Mouse (Mus musculus) kidney, embryonic 16.5 days (tissue): ENCODE measurements around the gene Harbi1. TPM values are rescaled to one million over a fixed set of nuclear protein-coding genes. Genes with fewer than 3 reads are reported as not detected.

Source experiments
- ATAC-seq: fragments of 200-750 bp; cut with Nextera tagmentation; 2 replicates; pipeline ENCODE4 v1.8.0; 2017; ENCODE audit warnings: moderate TSS enrichment; ENCODE audit not compliant: low FRiP score, low TSS enrichment
- H3K27ac ChIP-seq: fragments of 300-500 bp; sonication (generic); 2 replicates; pipeline ENCODE4 v1.5.1; 2014; ENCODE audit warnings: low read length
- H3K27me3 ChIP-seq: fragments of 300-500 bp; sonication (generic); 2 replicates; pipeline ENCODE4 v1.6.1; 2014; ENCODE audit warnings: low read length, control low read depth, mixed read lengths; ENCODE audit not compliant: insufficient read depth
- H3K36me3 ChIP-seq: fragments of 300-500 bp; sonication (generic); 2 replicates; pipeline ENCODE4 v1.6.1; 2014; ENCODE audit warnings: low read length, control low read depth, mixed read lengths; ENCODE audit not compliant: insufficient read depth
- H3K4me1 ChIP-seq: fragments of 300-500 bp; sonication (generic); 2 replicates; pipeline ENCODE4 v1.6.1; 2014; ENCODE audit warnings: low read length, control low read depth, mixed read lengths; ENCODE audit not compliant: insufficient read depth
- H3K4me2 ChIP-seq: fragments of 300-500 bp; sonication (generic); replicated peaks from 2 replicates; pipeline ENCODE4 v1.6.1; 2014; ENCODE audit warnings: low read depth, low read length
- H3K4me3 ChIP-seq: fragments of 300-500 bp; sonication (generic); 2 replicates; pipeline ENCODE4 v1.5.1; 2014; ENCODE audit warnings: mild to moderate bottlenecking, low read length
- H3K9ac ChIP-seq: fragments of 300-500 bp; sonication (generic); replicated peaks from 2 replicates; pipeline ENCODE4 v1.6.1; 2014; ENCODE audit warnings: low read length
- H3K9me3 ChIP-seq: fragments of 300-500 bp; sonication (generic); 2 replicates; pipeline ENCODE4 v1.6.1; 2016; ENCODE audit warnings: low read length, control low read depth
- WGBS: fragments of 180-500 bp; shearing (Covaris S2); extraction: QIAGEN DNeasy Blood & Tissue Kit; methylation state at CpG from one replicate; pipeline ENCODE4 v1.1.7; 2014; 5-methylcytosine and 5-hydroxymethylcytosine counted together
- polyA plus RNA-seq: library from polyadenylated mRNA; unstranded; fragments of >200 nt; fragmentation: Nextera tagmentation; extraction: Ambion mirVana; gene quantifications from 2 replicates; pipeline ENCODE4 v1.2.1, GENCODE M21; 2015

Gene Harbi1
- polyA plus RNA-seq, 1 experiment from 2014 or later: 20.6 TPM

GRCm38 (mm10) chr2:91676961-91677360 is 33.7 kb upstream of the Harbi1 start:
- H3K27me3 ChIP-seq: no peaks in the 10 kb centered on the region
- peak; percentile 77 for ATAC-seq
- no peak overlapping the region for H3K9ac ChIP-seq
- H3K27ac ChIP-seq: peak overlapping the region; percentile 33; the same call in 1 of the 2 replicates
- H3K4me1 ChIP-seq: no peaks in the 10 kb centered on the region; the same call in 1 of the 2 replicates
- H3K4me3 ChIP-seq: no peak overlapping the region
- H3K36me3 ChIP-seq: peaks cover 56% of the 10 kb centered on the region
- H3K4me2 ChIP-seq: no peak overlapping the region
- H3K9me3 ChIP-seq: no peaks in the 10 kb centered on the region

GRCm38 (mm10) chr2:91682850-91683249 is 27.8 kb upstream of the Harbi1 start:
- Histone ChIP-seq H3K27ac (no peak overlapping the region; the same call in 1 of the 2 replicates), H3K4me1 (no peaks in the 10 kb centered on the region), H3K4me3 (no peak overlapping the region), H3K9ac (no peak overlapping the region), H3K9me3 (no peaks in the 10 kb centered on the region), H3K4me2 (no peak overlapping the region), H3K27me3 (no peaks in the 10 kb centered on the region), H3K36me3 (peaks cover 57% of the 10 kb centered on the region)
- ATAC-seq: no peak
- 39% methylated on average over 4 of the region's 4 CpGs for whole genome bisulfite sequencing

GRCm38 (mm10) chr2:91683919-91684318 is 26.7 kb upstream of the Harbi1 start:
- Histone ChIP-seq H3K4me1 (no peaks in the 10 kb centered on the region), H3K36me3 (peaks cover 52% of the 10 kb centered on the region), H3K9ac (no peak overlapping the region), H3K27me3 (no peaks in the 10 kb centered on the region), H3K4me3 (no peak overlapping the region), H3K4me2 (no peak overlapping the region), H3K27ac (no peak overlapping the region), H3K9me3 (no peaks in the 10 kb centered on the region)
- WGBS: 74% methylated on average over 8 of the region's 8 CpGs
- no peak for ATAC-seq

- no peak overlapping the region for H3K4me3 ChIP-seq
- ATAC-seq: no peak
- no peak overlapping the region for H3K4me2 ChIP-seq
- H3K27ac ChIP-seq: no peak overlapping the region
- no peaks in the 10 kb centered on the region for H3K27me3 ChIP-seq
- H3K9me3 ChIP-seq: no peaks in the 10 kb centered on the region
- WGBS: 81% methylated on average over 7 of the region's 7 CpGs
- no peak overlapping the region for H3K9ac ChIP-seq
- no peaks in the 10 kb centered on the region for H3K4me1 ChIP-seq
- peaks cover 29% of the 10 kb centered on the region for H3K36me3 ChIP-seq
Measured at GRCm38 (mm10) chr2:91689452-91689851, 21.2 kb upstream of the Harbi1 start.

GRCm38 (mm10) chr2:91695436-91696224 is 15.0 kb upstream of the Harbi1 start:
- 89% methylated on average over 10 of the region's 10 CpGs for WGBS

GRCm38 (mm10) chr2:91696225-91696590 is 14.4 kb upstream of the Harbi1 start:
- Histone ChIP-seq H3K36me3 (0 out of 2 replicates have a peak, but pooled peaks cover 5% of the 10 kb centered on the region), H3K4me1 (no peaks in the 10 kb centered on the region), H3K4me2 (no peak overlapping the region), H3K4me3 (no peak overlapping the region), H3K27ac (no peak overlapping the region), H3K9me3 (no peaks in the 10 kb centered on the region), H3K9ac (no peak overlapping the region), H3K27me3 (no peaks in the 10 kb centered on the region)
- no peak for ATAC-seq
- 87% methylated on average over 1 of the region's 1 CpGs for WGBS

More at GRCm38 (mm10) chr2:91695436-91696224, 15.0 kb upstream of the Harbi1 start:
- ATAC-seq: no peak
- Histone ChIP-seq H3K27ac (no peak overlapping the region), H3K27me3 (no peaks in the 10 kb centered on the region), H3K4me2 (no peak overlapping the region), H3K4me3 (no peak overlapping the region), H3K36me3 (0 out of 2 replicates have a peak, but pooled peaks cover 5% of the 10 kb centered on the region), H3K9me3 (no peaks in the 10 kb centered on the region), H3K4me1 (no peaks in the 10 kb centered on the region), H3K9ac (no peak overlapping the region)

GRCm38 (mm10) chr2:91699225-91699624 is 11.4 kb upstream of the Harbi1 start:
- Histone ChIP-seq H3K9ac (no peak overlapping the region), H3K36me3 (0 out of 2 replicates have a peak, but pooled peaks cover 5% of the 10 kb centered on the region), H3K27ac (no peak overlapping the region), H3K9me3 (no peaks in the 10 kb centered on the region), H3K27me3 (no peaks in the 10 kb centered on the region), H3K4me1 (no peaks in the 10 kb centered on the region), H3K4me2 (no peak overlapping the region), H3K4me3 (no peak overlapping the region)
- 76% methylated on average over 1 of the region's 1 CpGs for WGBS
- no peak for ATAC-seq

- 91% methylated on average over 2 of the region's 2 CpGs for WGBS
- H3K36me3 ChIP-seq: no peaks in the 10 kb centered on the region
- no peak for ATAC-seq
Measured at GRCm38 (mm10) chr2:91701366-91701765, 9.3 kb upstream of the Harbi1 start.

GRCm38 (mm10) chr2:91705736-91706135 is 4.9 kb upstream of the Harbi1 start:
- Histone ChIP-seq H3K27me3 (no peaks in the 10 kb centered on the region), H3K4me2 (no peak overlapping the region), H3K36me3 (no peaks in the 10 kb centered on the region), H3K9ac (no peak overlapping the region), H3K27ac (no peak overlapping the region), H3K4me3 (no peak overlapping the region), H3K4me1 (peaks cover 6% of the 10 kb centered on the region), H3K9me3 (no peaks in the 10 kb centered on the region)
- 77% methylated on average over 6 of the region's 6 CpGs for WGBS
- no peak for ATAC-seq

More at GRCm38 (mm10) chr2:91701366-91701765, 9.3 kb upstream of the Harbi1 start:
- no peaks in the 10 kb centered on the region for H3K27me3 ChIP-seq
- no peak overlapping the region for H3K9ac ChIP-seq
- H3K9me3 ChIP-seq: no peaks in the 10 kb centered on the region
- no peak overlapping the region for H3K27ac ChIP-seq
- H3K4me3 ChIP-seq: no peak overlapping the region
- H3K4me2 ChIP-seq: no peak overlapping the region
- no peaks in the 10 kb centered on the region for H3K4me1 ChIP-seq

GRCm38 (mm10) chr2:91706456-91706855 is 4.2 kb upstream of the Harbi1 start:
- Histone ChIP-seq H3K36me3 (no peaks in the 10 kb centered on the region), H3K9ac (no peak overlapping the region), H3K9me3 (no peaks in the 10 kb centered on the region), H3K4me2 (no peak overlapping the region), H3K27me3 (no peaks in the 10 kb centered on the region), H3K4me3 (no peak overlapping the region), H3K27ac (no peak overlapping the region), H3K4me1 (peaks cover 8% of the 10 kb centered on the region)
- no peak for ATAC-seq
